Mouse (Mus musculus) right cerebral cortex, adult 18-20 months (tissue): Measurements from ENCODE around the gene Ninj2.

ENCODE experiments used
- DNase-seq: peaks from one replicate; pipeline ENCODE4 v3.0.0; 2022; ENCODE audit warnings: mixed read lengths

Ninj2 gene

GRCm38 (mm10) chr6:120201956-120202355 lies 108.8 kb downstream of the Ninj2 start:
- DNase-seq = no peak

- no peak for DNase-seq
These were observed 109.3 kb downstream of the Ninj2 start for GRCm38 (mm10) chr6:120202406-120202805.

- no peak for DNase-seq
These were observed 113.4 kb downstream of the Ninj2 start for GRCm38 (mm10) chr6:120206586-120206985.

- no peak for DNase-seq
These were observed 118.4 kb downstream of the Ninj2 start for GRCm38 (mm10) chr6:120211536-120211935.

- DNase-seq = no peak
These were observed 123.6 kb downstream of the Ninj2 start for GRCm38 (mm10) chr6:120216702-120217101.

GRCm38 (mm10) chr6:120219281-120219680 lies 126.1 kb downstream of the Ninj2 start:
- DNase-seq = no peak

- peak; percentile 56 for DNase-seq
These were observed 129.5 kb downstream of the Ninj2 start for GRCm38 (mm10) chr6:120222669-120223068.

GRCm38 (mm10) chr6:120225355-120225754 lies 132.2 kb downstream of the Ninj2 start:
- no peak for DNase-seq

- DNase-seq = no peak
These were observed 133.9 kb downstream of the Ninj2 start for GRCm38 (mm10) chr6:120227068-120227467.

- no peak for DNase-seq
These were observed 136.7 kb downstream of the Ninj2 start for GRCm38 (mm10) chr6:120229806-120230205.

- no peak for DNase-seq
These were observed 137.3 kb downstream of the Ninj2 start for GRCm38 (mm10) chr6:120230441-120230840.

- DNase-seq = no peak
These were observed 139.7 kb downstream of the Ninj2 start for GRCm38 (mm10) chr6:120232885-120233284.

- no peak for DNase-seq
These were observed 142.7 kb downstream of the Ninj2 start for GRCm38 (mm10) chr6:120235874-120236273.

- no peak for DNase-seq
These were observed 147.3 kb downstream of the Ninj2 start for GRCm38 (mm10) chr6:120240461-120240860.

GRCm38 (mm10) chr6:120241453-120241852 lies 148.3 kb downstream of the Ninj2 start:
- no peak for DNase-seq

GRCm38 (mm10) chr6:120242530-120242929 lies 149.4 kb downstream of the Ninj2 start:
- no peak for DNase-seq

GRCm38 (mm10) chr6:120243250-120243649 lies 150.1 kb downstream of the Ninj2 start:
- DNase-seq = no peak

GRCm38 (mm10) chr6:120246676-120247075 lies 153.5 kb downstream of the Ninj2 start:
- no peak for DNase-seq

GRCm38 (mm10) chr6:120249831-120250230 lies 156.7 kb downstream of the Ninj2 start:
- DNase-seq = no peak
